Mouse (Mus musculus) neutrophil, adult 83 days (primary cell): ENCODE results near the gene Dusp27. TPM values are rescaled to one million over a fixed set of nuclear protein-coding genes. Genes with fewer than 3 reads are reported as not detected.

Source experiments
- total RNA-seq, 2 experiments: library from RNA; stranded (reverse); gene quantifications; one replicate each; pipeline ENCODE4 v1.2.4; 2023

Dusp27 gene
- total RNA-seq = under 1 TPM in 1 of 2 experiments, not detected in 1; 0.09 TPM

GRCm38 (mm10) chr1:166127719-166128118 is at the start of gene Dusp27:
Dusp27 (minus strand) TSS chr1:166127922.

GRCm38 (mm10) chr1:166130224-166130860 is 2.6 kb upstream of the Dusp27 start, which contains the start of gene Gpa33:
Gpa33 (plus strand) TSS chr1:166130238.

Other genes starting within 250 kb of the Dusp27 start
- 10 to 100 TPM; 17.5 to 22.6 TPM for gene Pou2f1, start 125.2 kb downstream of the Dusp27 start, total RNA-seq
- not detected for gene Gpa33, start 2.3 kb upstream of the Dusp27 start, total RNA-seq
- gene Mael, start 110.8 kb upstream of the Dusp27 start, total RNA-seq = not detected
- gene Ildr2, start 126.2 kb upstream of the Dusp27 start, total RNA-seq = under 1 TPM in 1 of 2 experiments, not detected in 1; 0.13 TPM